Mouse (Mus musculus): ENCODE measurements around the gene Tpm4. TPM values are rescaled to one million over a fixed set of nuclear protein-coding genes. Genes with fewer than 3 reads are reported as not detected.

The Tpm4 gene
- polyA plus RNA-seq, 1 experiment from 2014 or later, result 595 TPM

DNA sequence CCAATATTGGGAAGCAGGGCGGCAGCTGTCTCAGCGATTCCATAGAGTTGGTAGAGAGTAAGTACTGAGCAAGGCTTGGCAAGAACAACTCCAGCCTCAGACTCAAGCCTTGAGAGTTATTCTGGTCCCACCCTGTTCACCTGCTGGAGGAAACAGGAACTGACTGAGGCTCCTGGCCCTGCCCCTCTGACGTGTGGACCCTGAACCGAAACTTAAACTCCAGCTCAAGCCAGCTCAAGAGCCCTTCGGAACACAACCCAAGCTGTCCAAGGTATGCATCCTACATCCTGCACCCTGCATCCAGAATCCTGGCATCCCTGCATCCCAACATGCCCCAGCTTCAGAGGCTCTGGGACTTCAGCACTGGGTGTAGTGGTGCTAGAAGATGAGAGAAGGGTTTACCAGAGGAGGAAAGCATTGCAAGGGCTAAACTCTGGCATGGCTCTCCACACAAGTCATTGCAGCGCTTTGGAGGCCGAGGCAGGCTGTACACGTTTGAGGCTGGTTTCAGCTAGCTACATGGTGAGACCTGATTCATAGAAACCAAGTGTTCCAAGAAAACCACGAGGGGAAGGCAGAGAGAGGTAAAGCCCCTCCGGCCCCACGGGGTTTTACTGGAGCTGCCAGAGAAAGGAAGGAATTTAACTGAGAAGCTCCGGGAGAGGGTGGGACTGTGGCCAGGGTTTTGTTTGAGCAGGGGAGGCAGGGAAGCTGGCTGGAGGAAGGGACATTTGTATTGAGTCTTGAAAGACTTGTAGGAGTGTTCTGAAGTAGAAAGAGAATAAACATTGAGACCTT, 54.8 kb downstream of the Tpm4 start, which contains the start of gene Hsh2d:
Gene Hsh2d, plus strand, starts transcription at position 222 of the 798 bp plus-strand sequence.
- ATAC-seq (ENCODE audit: insufficient number of reproducible peaks, insufficient read depth, low FRiP score, low read depth), result peak; percentile 60
- Histone ChIP-seq H3K4me3 (ENCODE audit: low read depth, low read length) (no peak within 1 kb of the TSS), H3K36me3 (ENCODE audit: control insufficient read depth, insufficient read depth, low read length) (no peaks in the 10 kb centered on the region), H3K27ac (ENCODE audit: low read length) (peak within 1 kb of the TSS; percentile 48; the same call in 1 of the 2 replicates), H3K27me3 (ENCODE audit: control insufficient read depth, insufficient read depth, low read length) (no peaks in the 10 kb centered on the region), H3K4me2 (replicated peaks; ENCODE audit: low read depth, low read length) (no peak within 1 kb of the TSS), H3K4me1 (ENCODE audit: control insufficient read depth, insufficient read depth, low read length) (no peaks in the 10 kb centered on the region), H3K9ac (replicated peaks; ENCODE audit: low read depth, low read length) (no peak within 1 kb of the TSS), H3K9me3 (ENCODE audit: control insufficient read depth, low read depth, low read length) (no peaks in the 10 kb centered on the region)
- WGBS, result 60% methylated on average over 12 of the region's 12 CpGs

- ATAC-seq (ENCODE audit: insufficient number of reproducible peaks, insufficient read depth, low FRiP score, low read depth), result 0 out of 2 replicates have a peak, but pooled peaks have one; percentile 29
- Histone ChIP-seq H3K4me2 (replicated peaks; ENCODE audit: low read depth, low read length) (no peak overlapping the region), H3K4me1 (ENCODE audit: control insufficient read depth, insufficient read depth, low read length) (no peaks in the 10 kb centered on the region), H3K27ac (ENCODE audit: low read length) (no peak overlapping the region), H3K9ac (replicated peaks; ENCODE audit: low read depth, low read length) (no peak overlapping the region), H3K9me3 (ENCODE audit: control insufficient read depth, low read depth, low read length) (no peaks in the 10 kb centered on the region), H3K27me3 (ENCODE audit: control insufficient read depth, insufficient read depth, low read length) (no peaks in the 10 kb centered on the region), H3K36me3 (ENCODE audit: control insufficient read depth, insufficient read depth, low read length) (no peaks in the 10 kb centered on the region), H3K4me3 (ENCODE audit: low read depth, low read length) (no peak overlapping the region)
- 74% methylated on average over 2 of the region's 2 CpGs for WGBS
Observed at GRCm38 (mm10) chr8:72190215-72190539, 55.4 kb downstream of the Tpm4 start.

DNA sequence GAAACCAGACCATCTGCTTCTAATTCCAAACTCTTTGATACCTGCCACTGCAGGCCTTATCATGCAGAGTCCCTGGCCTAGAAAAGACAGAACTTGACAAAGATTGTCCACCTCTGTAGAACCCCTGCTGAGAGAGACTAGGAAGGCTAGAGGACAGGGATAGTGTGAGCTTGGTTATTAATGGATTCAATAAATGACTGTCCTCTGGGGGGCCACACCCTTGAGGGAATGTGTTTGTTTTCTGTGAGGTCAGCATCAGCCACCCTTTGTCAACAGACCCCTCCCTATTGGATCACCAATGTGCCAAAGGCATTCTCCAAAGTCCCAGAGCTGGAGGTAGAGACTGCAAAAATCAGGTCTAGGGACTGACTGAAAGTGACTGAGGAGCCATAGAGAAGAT, 57.3 kb downstream of the Tpm4 start:
- H3K27me3 ChIP-seq (ENCODE audit: control insufficient read depth, insufficient read depth, low read length), result no peaks in the 10 kb centered on the region
- no peak overlapping the region for H3K27ac ChIP-seq (ENCODE audit: low read length)
- no peak overlapping the region for H3K9ac ChIP-seq (replicated peaks; ENCODE audit: low read depth, low read length)
- ATAC-seq (ENCODE audit: insufficient number of reproducible peaks, insufficient read depth, low FRiP score, low read depth), result no peak
- H3K4me2 ChIP-seq (replicated peaks; ENCODE audit: low read depth, low read length), result no peak overlapping the region
- no peaks in the 10 kb centered on the region for H3K4me1 ChIP-seq (ENCODE audit: control insufficient read depth, insufficient read depth, low read length)
- H3K36me3 ChIP-seq (ENCODE audit: control insufficient read depth, insufficient read depth, low read length), result no peaks in the 10 kb centered on the region
- no peak overlapping the region for H3K4me3 ChIP-seq (ENCODE audit: low read depth, low read length)
- H3K9me3 ChIP-seq (ENCODE audit: control insufficient read depth, low read depth, low read length), result no peaks in the 10 kb centered on the region

DNA sequence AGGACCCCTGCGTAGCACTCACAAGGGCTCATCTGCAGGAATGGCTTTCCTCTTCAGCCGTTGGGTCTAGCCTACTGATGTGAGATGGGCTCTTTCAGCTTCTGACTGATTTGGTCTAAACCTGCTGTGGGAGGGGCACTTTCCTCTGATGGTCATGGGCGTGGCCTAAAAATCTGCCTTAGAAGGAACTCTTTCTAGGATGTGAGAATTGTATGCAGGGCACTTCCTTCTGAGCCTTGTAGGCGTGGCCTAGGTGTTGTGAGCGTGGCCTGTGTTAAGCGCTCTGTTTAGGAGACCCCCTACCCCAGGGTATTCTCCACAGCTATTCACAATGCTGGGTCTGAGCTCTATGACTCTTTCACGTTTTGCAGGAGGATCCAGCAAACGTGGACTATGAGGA, 63.2 kb downstream of the Tpm4 start:
- Histone ChIP-seq H3K9me3 (ENCODE audit: control insufficient read depth, low read depth, low read length) (peaks cover 6% of the 10 kb centered on the region; the same call in 1 of the 2 replicates), H3K36me3 (ENCODE audit: control insufficient read depth, insufficient read depth, low read length) (no peaks in the 10 kb centered on the region), H3K27ac (ENCODE audit: low read length) (no peak overlapping the region), H3K4me1 (ENCODE audit: control insufficient read depth, insufficient read depth, low read length) (no peaks in the 10 kb centered on the region), H3K4me3 (ENCODE audit: low read depth, low read length) (no peak overlapping the region), H3K4me2 (replicated peaks; ENCODE audit: low read depth, low read length) (no peak overlapping the region), H3K27me3 (ENCODE audit: control insufficient read depth, insufficient read depth, low read length) (no peaks in the 10 kb centered on the region), H3K9ac (replicated peaks; ENCODE audit: low read depth, low read length) (no peak overlapping the region)
- no peak for ATAC-seq (ENCODE audit: insufficient number of reproducible peaks, insufficient read depth, low FRiP score, low read depth)
- WGBS, result 59% methylated on average over 8 of the region's 8 CpGs

Other genes starting within 250 kb of the Tpm4 start
- 7.3 and 7.4 TPM in 2 replicates for gene Zfp882, start 226.4 kb upstream of the Tpm4 start, polyA plus RNA-seq (2014; fragmentation: Nextera tagmentation; extraction: Ambion mirVana)
- gene Zfp617, start 226.3 kb upstream of the Tpm4 start, polyA plus RNA-seq (2014; fragmentation: Nextera tagmentation; extraction: Ambion mirVana), result 27.5 and 29.9 TPM in 2 replicates
- gene Zfp961, start 183.9 kb upstream of the Tpm4 start, polyA plus RNA-seq (2014; fragmentation: Nextera tagmentation; extraction: Ambion mirVana), result 22.3 and 27.4 TPM in 2 replicates
- 1.6 and 2.1 TPM in 2 replicates for gene Cyp4f18, start 125.3 kb upstream of the Tpm4 start, polyA plus RNA-seq (2014; fragmentation: Nextera tagmentation; extraction: Ambion mirVana)
- gene Olfr372, start 93.8 kb upstream of the Tpm4 start, polyA plus RNA-seq (2014; fragmentation: Nextera tagmentation; extraction: Ambion mirVana), result not detected in 2 replicates
- gene Olfr373, start 51.8 kb upstream of the Tpm4 start, polyA plus RNA-seq (2014; fragmentation: Nextera tagmentation; extraction: Ambion mirVana), result 0.06 and 0.07 TPM in 2 replicates
- gene Olfr374, start 27.9 kb upstream of the Tpm4 start, polyA plus RNA-seq (2014; fragmentation: Nextera tagmentation; extraction: Ambion mirVana), result 0.06 and 0.13 TPM in 2 replicates
- 81.5 and 86.4 TPM in 2 replicates for gene Rab8a, start 26.2 kb downstream of the Tpm4 start, polyA plus RNA-seq (2014; fragmentation: Nextera tagmentation; extraction: Ambion mirVana)
- 1.4 TPM in 2 replicates for gene Hsh2d, start 54.7 kb downstream of the Tpm4 start, polyA plus RNA-seq (2014; fragmentation: Nextera tagmentation; extraction: Ambion mirVana)
- gene Cib3, start 77.9 kb downstream of the Tpm4 start, polyA plus RNA-seq (2014; fragmentation: Nextera tagmentation; extraction: Ambion mirVana), result not detected in 2 replicates
- not detected in 2 replicates for gene Gm11034, start 78.7 kb downstream of the Tpm4 start, polyA plus RNA-seq (2014; fragmentation: Nextera tagmentation; extraction: Ambion mirVana)
- 66.9 and 75.5 TPM in 2 replicates for gene Fam32a, start 84.8 kb downstream of the Tpm4 start, polyA plus RNA-seq (2014; fragmentation: Nextera tagmentation; extraction: Ambion mirVana)
- 101 and 109 TPM in 2 replicates for gene Ap1m1, start 105.0 kb downstream of the Tpm4 start, polyA plus RNA-seq (2014; fragmentation: Nextera tagmentation; extraction: Ambion mirVana)
- 27.2 and 32.7 TPM in 2 replicates for gene Gm10282, start 170.3 kb downstream of the Tpm4 start, polyA plus RNA-seq (2014; fragmentation: Nextera tagmentation; extraction: Ambion mirVana)
- 6.4 and 6.6 TPM in 2 replicates for gene Klf2, start 184.1 kb downstream of the Tpm4 start, polyA plus RNA-seq (2014; fragmentation: Nextera tagmentation; extraction: Ambion mirVana)

Data from stomach, embryonic 14.5 days (tissue).